19 mouse cellular contexts compared by ENCODE assay signal in genomic region chr15:100428296-100428905, GRCm38 (mm10). TPM values are rescaled to one million over a fixed set of nuclear protein-coding genes. Genes with fewer than 3 reads are reported as not detected.
A peak's percentile ranks its signal among the peaks of the same experiment; 100 is the strongest.
DNase-seq lines count a peak whose midpoint lies in the region; ATAC-seq and TF ChIP-seq lines count a peak whose summit lies in the region.
"Had no signal": no experiment of that assay in that cellular context is flagged by ENCODE, and none has a peak within 500 bp of the region (broad histone marks: within the 10 kb centered on the region; RNA-seq: fewer than 3 reads in every experiment).

No protein-coding gene starts in this region.

- H3K4me3 ChIP-seq in heart, postnatal 0 days (ENCODE audit: low read depth, low read length) = no peak overlapping the region
- H3K4me3 ChIP-seq in limb, embryonic 13.5 days = no peak overlapping the region
- H3K4me3 ChIP-seq in limb, embryonic 10.5 days = no peak overlapping the region
- H3K4me3 ChIP-seq in limb, embryonic 15.5 days = no peak overlapping the region
- H3K4me3 ChIP-seq: embryonic facial prominence, embryonic 13.5 days; forebrain, embryonic 13.5 days; midbrain, embryonic 15.5 days; neural tube, embryonic 13.5 days had no signal

- peaks cover 9% of the 10 kb centered on the region for H3K4me1 ChIP-seq in heart, postnatal 0 days (ENCODE audit: control insufficient read depth, insufficient read depth)
- peaks cover 22% of the 10 kb centered on the region for H3K4me1 ChIP-seq in limb, embryonic 13.5 days
- H3K4me1 ChIP-seq in limb, embryonic 10.5 days = peaks cover 26% of the 10 kb centered on the region
- peaks cover 19% of the 10 kb centered on the region for H3K4me1 ChIP-seq in limb, embryonic 15.5 days

- H3K36me3 ChIP-seq in heart, postnatal 0 days (replicated peaks; ENCODE audit: control insufficient read depth, insufficient read depth, low read length) = no peaks in the 10 kb centered on the region
- no peaks in the 10 kb centered on the region for H3K36me3 ChIP-seq in limb, embryonic 13.5 days
- no peaks in the 10 kb centered on the region for H3K36me3 ChIP-seq in limb, embryonic 10.5 days
- no peaks in the 10 kb centered on the region for H3K36me3 ChIP-seq in limb, embryonic 15.5 days
- H3K36me3 ChIP-seq: embryonic facial prominence, embryonic 13.5 days; midbrain, embryonic 15.5 days; neural tube, embryonic 13.5 days had no signal

- intact Hi-C loops in heart, postnatal 36 days (cut with DNase I) = no loop called here

- H3K9me3 ChIP-seq in heart, postnatal 0 days (replicated peaks; ENCODE audit: control insufficient read depth, low read length) = no peaks in the 10 kb centered on the region
- no peaks in the 10 kb centered on the region for H3K9me3 ChIP-seq in limb, embryonic 13.5 days
- H3K9me3 ChIP-seq in limb, embryonic 10.5 days (replicated peaks) = no peaks in the 10 kb centered on the region
- H3K9me3 ChIP-seq in limb, embryonic 15.5 days = no peaks in the 10 kb centered on the region
- H3K9me3 ChIP-seq: embryonic facial prominence, embryonic 13.5 days; midbrain, embryonic 15.5 days; neural tube, embryonic 13.5 days had no signal

- ATAC-seq in heart, postnatal 0 days (ENCODE audit: insufficient read depth, low read depth) = peak; percentile 64; the same call in 1 of the 2 replicates
- no peak for ATAC-seq in limb, embryonic 13.5 days (ENCODE audit: low FRiP score, low read depth)
- ATAC-seq in limb, embryonic 15.5 days (ENCODE audit: insufficient number of reproducible peaks, low FRiP score, low TSS enrichment, low read depth) = peak; percentile 30; the same call in 1 of the 2 replicates
- ATAC-seq in inflammation-experienced regulatory T-cells, adult 6 months = no peak
- ATAC-seq: CD4-positive, CD25-positive, alpha-beta regulatory T cell, adult 4 months; forebrain, embryonic 13.5 days; midbrain, embryonic 15.5 days had no signal

- no peak overlapping the region for H3K27ac ChIP-seq in heart, postnatal 0 days (ENCODE audit: low read depth)
- peak overlapping the region; percentile 10; the same call in 1 of the 2 replicates for H3K27ac ChIP-seq in limb, embryonic 13.5 days
- H3K27ac ChIP-seq in limb, embryonic 10.5 days = no peak overlapping the region
- peak overlapping the region; percentile 24; the same call in 1 of the 2 replicates for H3K27ac ChIP-seq in limb, embryonic 15.5 days
- H3K27ac ChIP-seq: embryonic facial prominence, embryonic 13.5 days; forebrain, embryonic 13.5 days; macrophage; midbrain, embryonic 15.5 days; neural tube, embryonic 13.5 days had no signal

- no peak for TF ChIP-seq CTCF in heart, postnatal 0 days (IDR thresholded peaks at IDR 0.05; ENCODE audit: low read depth)

- H3K4me2 ChIP-seq in heart, postnatal 0 days (ENCODE audit: low read depth, low read length) = no peak overlapping the region
- H3K4me2 ChIP-seq in limb, embryonic 13.5 days (replicated peaks) = no peak overlapping the region
- no peak overlapping the region for H3K4me2 ChIP-seq in limb, embryonic 15.5 days
- H3K4me2 ChIP-seq: embryonic facial prominence, embryonic 13.5 days; forebrain, embryonic 13.5 days; midbrain, embryonic 15.5 days; neural tube, embryonic 13.5 days had no signal

- H3K27me3 ChIP-seq in heart, postnatal 0 days (ENCODE audit: control insufficient read depth, insufficient read depth, low read length) = peaks cover 11% of the 10 kb centered on the region; the same call in 1 of the 2 replicates
- H3K27me3 ChIP-seq in limb, embryonic 13.5 days = peaks cover 17% of the 10 kb centered on the region
- peaks cover 9% of the 10 kb centered on the region; the same call in 1 of the 2 replicates for H3K27me3 ChIP-seq in limb, embryonic 10.5 days (ENCODE audit: low read depth, poor library complexity, severe bottlenecking)
- peaks cover 13% of the 10 kb centered on the region; the same call in 1 of the 2 replicates for H3K27me3 ChIP-seq in limb, embryonic 15.5 days

- DNase-seq in heart, postnatal 0 days (ENCODE audit: low spot score) = peak; percentile 60
- no peak for DNase-seq in heart, postnatal 36 days
- no peak for DNase-seq in limb, embryonic 10.5 days (ENCODE audit: low spot score)
- peak; percentile 46 for DNase-seq in adrenal gland, postnatal 25 days
- DNase-seq in left cerebral cortex, adult 11 months (ENCODE audit: low spot score) = no peak
- DNase-seq: cerebellum, postnatal 25 days; liver; thymus, postnatal 25 days had no signal

- no peak for TF ChIP-seq EP300 in heart, postnatal 0 days (IDR thresholded peaks at IDR 0.05; ENCODE audit: low read depth)

- no peak overlapping the region for H3K9ac ChIP-seq in heart, postnatal 0 days (replicated peaks; ENCODE audit: low read depth, low read length)
- H3K9ac ChIP-seq in limb, embryonic 13.5 days = no peak overlapping the region
- H3K9ac ChIP-seq in limb, embryonic 15.5 days = no peak overlapping the region
- H3K9ac ChIP-seq: embryonic facial prominence, embryonic 13.5 days; forebrain, embryonic 13.5 days; midbrain, embryonic 15.5 days; neural tube, embryonic 13.5 days had no signal

- 50% methylated on average over 13 of the region's 13 CpGs for WGBS in heart, postnatal 0 days
- WGBS in limb, embryonic 13.5 days = 54% methylated on average over 13 of the region's 13 CpGs
- WGBS in limb, embryonic 10.5 days = 72% methylated on average over 13 of the region's 13 CpGs
- WGBS in limb, embryonic 15.5 days = 49% methylated on average over 13 of the region's 13 CpGs

RNA-seq across cellular contexts. Expression of gene Slc11a2, which starts 3.5 kb away (rescaled TPM):
- 18.0 and 66.7 TPM in 2 replicates for total RNA-seq in heart, postnatal 0 days (2014; rRNA removed; ENCODE audit: low replicate concordance)
- 12.0 and 13.9 TPM in 2 replicates for polyA plus RNA-seq in heart, postnatal 0 days (2015; fragmentation: Nextera tagmentation; extraction: Ambion mirVana)
- 10 to 100 TPM; 45.2 TPM for total RNA-seq in heart, postnatal 36 days (2021)
- polyA plus RNA-seq in limb, embryonic 13.5 days (2015; fragmentation: Nextera tagmentation; extraction: Ambion mirVana) = 18.7 and 25.3 TPM in 2 replicates
- 30.4 and 31.0 TPM in 2 replicates for polyA plus RNA-seq in limb, embryonic 10.5 days (2016; fragmentation: Nextera tagmentation; extraction: Ambion mirVana)
- 105 and 111 TPM in 2 replicates for total RNA-seq in adrenal gland, postnatal 25 days (2021)
- polyA plus RNA-seq in limb, embryonic 15.5 days (2015; fragmentation: Nextera tagmentation; extraction: Ambion mirVana) = 20.6 and 21.6 TPM in 2 replicates
- polyA plus RNA-seq in inflammation-experienced regulatory T-cells, adult 6 months (2017; shearing (Covaris generic)) = 10 to 100 TPM; 20.5 to 30.5 (median 26.7) TPM

RNA-seq across cellular contexts. Expression of gene Gm5475, which starts 6.5 kb away (rescaled TPM):
- not detected in 2 replicates for total RNA-seq in heart, postnatal 0 days (2014; rRNA removed; ENCODE audit: low replicate concordance)
- 0.04 TPM in 1 of 2 replicates, not detected in the other for polyA plus RNA-seq in heart, postnatal 0 days (2015; fragmentation: Nextera tagmentation; extraction: Ambion mirVana)
- total RNA-seq in heart, postnatal 36 days (2021) = not detected
- 0.05 TPM in 1 of 2 replicates, not detected in the other for polyA plus RNA-seq in limb, embryonic 13.5 days (2015; fragmentation: Nextera tagmentation; extraction: Ambion mirVana)
- 0.08 and 0.11 TPM in 2 replicates for polyA plus RNA-seq in limb, embryonic 10.5 days (2016; fragmentation: Nextera tagmentation; extraction: Ambion mirVana)
- total RNA-seq in adrenal gland, postnatal 25 days (2021) = not detected in 2 replicates
- 0.06 TPM in 1 of 2 replicates, not detected in the other for polyA plus RNA-seq in limb, embryonic 15.5 days (2015; fragmentation: Nextera tagmentation; extraction: Ambion mirVana)
- under 1 TPM in 2 of 3 experiments, not detected in 1; 0.26 to 0.49 TPM for polyA plus RNA-seq in inflammation-experienced regulatory T-cells, adult 6 months (2017; shearing (Covaris generic))
- total RNA-seq: layer of hippocampus, postnatal 25 days had no signal
- polyA plus RNA-seq: CD4-positive, CD25-positive, alpha-beta regulatory T cell, adult 4 months; embryonic facial prominence, embryonic 13.5 days; forebrain, embryonic 13.5 days; heart, embryonic 14.5 days; macrophage had no signal

RNA-seq across cellular contexts. Expression of gene Letmd1, which starts 40.4 kb away (rescaled TPM):
- total RNA-seq in heart, postnatal 0 days (2014; rRNA removed; ENCODE audit: low replicate concordance) = 18.5 and 25.5 TPM in 2 replicates
- 7.5 and 7.6 TPM in 2 replicates for polyA plus RNA-seq in heart, postnatal 0 days (2015; fragmentation: Nextera tagmentation; extraction: Ambion mirVana)
- total RNA-seq in heart, postnatal 36 days (2021) = 10 to 100 TPM; 12.2 to 14.8 TPM
- polyA plus RNA-seq in limb, embryonic 13.5 days (2015; fragmentation: Nextera tagmentation; extraction: Ambion mirVana) = 34.1 and 34.3 TPM in 2 replicates
- polyA plus RNA-seq in limb, embryonic 10.5 days (2016; fragmentation: Nextera tagmentation; extraction: Ambion mirVana) = 29.7 and 31.4 TPM in 2 replicates
- 123 and 143 TPM in 2 replicates for total RNA-seq in adrenal gland, postnatal 25 days (2021)
- polyA plus RNA-seq in limb, embryonic 15.5 days (2015; fragmentation: Nextera tagmentation; extraction: Ambion mirVana) = 29.6 and 30.5 TPM in 2 replicates
- polyA plus RNA-seq in inflammation-experienced regulatory T-cells, adult 6 months (2017; shearing (Covaris generic)) = 10 to 100 TPM; 24.6 to 58.8 (median 54.5) TPM

Comparison
In these comparisons a context has a peak if more than half of its experiments do, and no peak if none do; other contexts are left out.
1. ATAC-seq: peak in heart, postnatal 0 days (single experiment) and limb, embryonic 15.5 days (single experiment); none in limb, embryonic 13.5 days (single experiment) and inflammation-experienced regulatory T-cells, adult 6 months (single experiment).
2. DNase-seq: peak in heart, postnatal 0 days (single experiment) and adrenal gland, postnatal 25 days (single experiment); none in heart, postnatal 36 days (0 of 2), limb, embryonic 10.5 days (single experiment) and left cerebral cortex, adult 11 months (single experiment).
3. H3K27ac ChIP-seq: peak in limb, embryonic 13.5 days (single experiment) and limb, embryonic 15.5 days (single experiment); none in heart, postnatal 0 days (single experiment) and limb, embryonic 10.5 days (single experiment).